Mouse (Mus musculus) heart, postnatal 36 days (tissue): ENCODE measurements around the gene Rtp2. TPM values are rescaled to one million over a fixed set of nuclear protein-coding genes. Genes with fewer than 3 reads are reported as not detected.

ENCODE experiments used
- DNase-seq, 2 experiments: peaks; one replicate each; pipeline ENCODE4 v3.0.0; 2021 to 2022
- intact Hi-C: fragments of 180-260 bp; cut with DNase I; formaldehyde crosslinking; loops from one replicate; pipeline ENCODE4 v1.15.1; 2025
- total RNA-seq, 2 experiments: library from RNA; stranded (reverse); gene quantifications; 2 replicates each; pipeline ENCODE4 v1.2.3; 2021

Rtp2 gene
- total RNA-seq = not detected

- DNase-seq = no peak
- intact Hi-C loops = no loop called here
These were observed at the start of gene Rtp2 for GRCm38 (mm10) chr16:23932294-23932693. TSS of gene Rtp2 (minus strand) at chr16:23932394.

- intact Hi-C loops = loop anchor here (5.0 to 10.0 kb wide), 3 partner anchors 584 to 1366 kb away; no protein-coding TSS in a partner anchor
- DNase-seq = peak; percentile 47 to 65
These were observed 49.0 kb upstream of the Rtp2 start for GRCm38 (mm10) chr16:23980991-23981720.

- DNase-seq = peak in 1 of 2 experiments; percentile 41
- intact Hi-C loops = loop anchor here (5.0 to 10.0 kb wide), 3 partner anchors 584 to 1367 kb away; no protein-coding TSS in a partner anchor
These were observed 48.1 kb upstream of the Rtp2 start for GRCm38 (mm10) chr16:23980201-23980870.

DNA sequence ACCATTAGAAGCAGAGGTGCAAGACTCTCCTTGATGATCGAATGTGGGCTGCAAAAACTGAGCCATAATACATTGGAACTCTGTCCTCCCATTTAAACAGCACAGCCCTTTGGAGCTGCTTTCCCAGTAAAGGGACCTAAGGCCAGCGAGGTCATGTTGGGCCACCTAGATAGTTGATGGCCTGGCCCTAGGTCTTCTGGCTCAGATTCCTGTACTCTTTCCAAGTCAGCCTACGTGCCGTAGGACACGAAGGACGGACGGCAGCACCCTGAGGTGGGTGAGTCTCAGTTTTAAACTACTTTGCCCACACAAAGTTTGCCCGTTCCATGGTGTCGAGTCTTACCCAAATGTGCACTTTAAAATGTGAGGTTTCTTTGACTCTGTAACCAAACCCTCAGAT lies 47.3 kb upstream of the Rtp2 start:
- intact Hi-C loops = no loop called here
- peak; percentile 62 to 63 for DNase-seq

- no peak for DNase-seq
- intact Hi-C loops = no loop called here
These were observed 46.3 kb upstream of the Rtp2 start for GRCm38 (mm10) chr16:23978495-23978894.

- DNase-seq = no peak
- intact Hi-C loops = no loop called here
These were observed 45.5 kb upstream of the Rtp2 start for GRCm38 (mm10) chr16:23977732-23978131.

DNA sequence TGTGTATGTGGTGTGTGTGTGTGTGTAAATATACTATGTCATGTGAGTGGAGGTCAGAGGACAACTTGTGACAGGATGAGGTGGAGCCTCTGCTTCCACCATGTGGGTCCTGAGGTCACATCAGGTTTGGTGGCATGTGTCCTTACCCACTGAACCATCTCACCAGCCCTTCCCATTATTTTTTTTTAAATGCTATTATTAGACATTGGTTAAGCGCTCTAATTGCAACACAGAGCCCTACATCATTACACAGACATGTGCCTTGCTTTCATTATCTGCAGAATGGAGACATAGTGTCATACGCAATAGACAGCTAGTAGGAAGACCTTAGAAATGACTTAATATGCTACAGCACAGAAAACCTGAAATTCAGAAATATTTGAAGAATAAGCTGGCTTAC lies 44.0 kb upstream of the Rtp2 start:
- intact Hi-C loops = no loop called here
- no peak for DNase-seq

GRCm38 (mm10) chr16:23973635-23974367 lies 41.6 kb upstream of the Rtp2 start:
- no peak for DNase-seq

DNA sequence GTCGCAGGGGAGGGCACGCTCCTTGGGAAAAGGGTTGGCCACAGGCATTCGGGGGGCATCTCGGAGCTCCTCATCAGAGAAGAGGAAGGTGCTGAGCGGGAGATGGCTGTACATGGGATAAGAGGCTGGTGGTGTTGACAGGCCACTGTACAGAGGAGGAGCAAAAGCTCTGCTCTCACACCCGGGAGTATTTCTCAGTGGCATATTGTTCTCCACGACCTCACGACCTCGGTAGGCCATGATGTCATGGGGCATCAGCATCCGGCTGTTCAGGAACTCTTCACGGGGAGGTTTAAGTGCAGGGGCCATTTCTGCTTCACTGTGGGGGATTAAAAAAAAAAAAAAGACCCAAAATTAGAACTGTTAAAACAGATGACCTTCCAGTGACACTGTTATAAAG lies 40.7 kb upstream of the Rtp2 start:
- intact Hi-C loops = no loop called here
- DNase-seq = no peak

More at GRCm38 (mm10) chr16:23973635-23974367, 41.6 kb upstream of the Rtp2 start:
- intact Hi-C loops = no loop called here

DNA sequence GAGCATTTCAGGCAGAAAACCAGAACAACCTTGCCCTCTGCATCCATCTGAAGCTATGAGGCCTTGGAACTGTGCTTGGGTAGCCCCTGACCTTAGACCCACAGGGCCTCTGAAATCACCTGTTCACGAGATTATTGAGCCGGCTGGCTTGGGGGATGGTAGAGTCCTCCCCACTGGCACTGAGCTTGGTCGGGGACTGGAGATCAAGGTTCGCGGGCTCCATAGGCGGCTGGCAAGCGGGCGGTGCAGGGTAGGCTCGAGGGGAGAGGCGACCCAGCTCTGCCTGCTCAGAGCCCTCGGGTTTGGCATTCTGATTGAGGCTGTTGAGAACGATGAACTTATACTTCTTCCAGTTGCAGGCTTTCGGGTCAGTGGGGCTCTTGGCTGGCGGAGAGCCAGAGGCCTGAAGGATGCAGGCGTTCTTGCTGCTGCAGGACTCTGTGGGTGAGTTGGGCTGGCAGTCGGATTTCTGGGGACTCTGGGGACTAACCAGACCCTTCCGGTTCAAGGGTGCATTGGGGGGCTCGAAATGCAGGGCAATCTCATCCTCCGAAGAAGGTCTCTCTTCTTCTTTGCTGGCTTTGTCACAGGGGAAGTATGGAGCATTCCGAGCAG lies 40.0 kb upstream of the Rtp2 start:
- no peak for DNase-seq
- intact Hi-C loops = no loop called here

- intact Hi-C loops = no loop called here
- no peak for DNase-seq
These were observed 37.7 kb upstream of the Rtp2 start for GRCm38 (mm10) chr16:23969919-23970318.

- no peak for DNase-seq
- intact Hi-C loops = no loop called here
These were observed 36.7 kb upstream of the Rtp2 start for GRCm38 (mm10) chr16:23968888-23969287.

DNA sequence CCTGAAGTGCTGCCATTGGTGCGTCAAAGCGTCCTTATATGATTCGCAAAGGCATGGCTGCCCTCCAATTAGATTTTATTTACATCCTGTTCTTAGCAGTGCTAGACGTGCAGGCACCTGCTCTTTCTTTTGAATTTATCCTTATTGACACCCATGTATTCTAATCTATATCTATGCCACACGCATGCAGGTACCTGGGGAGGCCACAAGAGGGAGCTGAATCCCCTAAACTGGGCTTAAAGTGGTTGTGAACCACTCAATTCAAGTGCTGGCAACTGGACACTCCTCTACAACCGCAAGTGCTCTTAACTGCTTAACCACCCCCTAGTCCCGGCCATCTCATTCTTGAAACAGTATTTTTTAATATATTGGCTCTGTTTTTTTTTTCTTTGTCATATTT lies 35.1 kb upstream of the Rtp2 start:
- intact Hi-C loops = no loop called here
- DNase-seq = no peak

GRCm38 (mm10) chr16:23966066-23966465 lies 33.9 kb upstream of the Rtp2 start:
- intact Hi-C loops = no loop called here
- DNase-seq = no peak

GRCm38 (mm10) chr16:23964706-23965367 lies 32.6 kb upstream of the Rtp2 start:
- intact Hi-C loops = loop anchor here (5.0 kb wide), 2 partner anchors 1297 to 1382 kb away; no protein-coding TSS in a partner anchor
- no peak for DNase-seq

- intact Hi-C loops = loop anchor here (5.0 kb wide), 2 partner anchors 1298 to 1383 kb away; no protein-coding TSS in a partner anchor
- no peak for DNase-seq
These were observed 31.9 kb upstream of the Rtp2 start for GRCm38 (mm10) chr16:23963896-23964668.

DNA sequence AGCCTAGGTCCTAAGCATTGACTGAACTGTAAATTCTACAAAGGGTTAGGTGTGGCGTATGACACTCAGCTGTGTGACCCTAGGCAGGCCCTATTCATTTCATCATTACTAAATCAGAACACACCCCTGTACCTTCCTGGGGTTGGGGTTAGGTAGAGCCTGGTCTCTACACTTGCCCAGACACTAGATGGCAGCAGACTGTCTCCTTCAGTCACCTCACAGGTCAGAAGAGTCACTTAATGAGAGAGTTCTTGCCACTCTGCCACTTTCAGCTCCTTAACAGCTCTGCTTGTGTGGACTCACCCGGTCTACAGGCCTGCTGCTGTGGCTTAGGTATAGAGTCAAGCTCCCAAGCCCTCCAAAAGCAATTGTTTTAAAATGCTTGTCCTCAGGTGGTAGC lies 30.2 kb upstream of the Rtp2 start:
- DNase-seq = no peak
- intact Hi-C loops = loop anchor here (5.0 kb wide), 2 partner anchors 1300 to 1385 kb away; no protein-coding TSS in a partner anchor

- intact Hi-C loops = no loop called here
- no peak for DNase-seq
These were observed 26.7 kb upstream of the Rtp2 start for GRCm38 (mm10) chr16:23958938-23959337.

DNA sequence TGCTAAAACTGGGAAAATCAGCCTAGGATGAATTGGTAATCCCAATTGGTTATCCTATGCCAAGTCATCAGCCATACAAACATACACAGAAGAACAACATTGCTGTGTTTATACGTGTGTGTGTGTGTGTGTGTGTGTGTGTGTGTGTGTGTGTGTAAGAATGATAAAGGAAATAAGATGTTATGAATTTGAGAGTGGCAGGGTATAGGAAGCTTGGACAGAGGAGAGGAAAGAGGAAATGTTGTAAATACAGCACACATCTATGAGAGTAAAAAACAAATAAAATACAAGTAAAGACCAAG lies 21.7 kb upstream of the Rtp2 start:
- DNase-seq = no peak
- intact Hi-C loops = loop anchor here (1.0 to 5.0 kb wide), 3 partner anchors 55 to 502 kb away; no protein-coding TSS in a partner anchor
